Mouse (Mus musculus) limb, embryonic 12.5 days (tissue): ENCODE results near the gene Crtac1. TPM values are rescaled to one million over a fixed set of nuclear protein-coding genes. Genes with fewer than 3 reads are reported as not detected.

ENCODE experiments used
- ATAC-seq: fragments of 200-750 bp; cut with Nextera tagmentation; 2 replicates; pipeline ENCODE4 v1.8.0; 2017; ENCODE audit warnings: low read depth, moderate TSS enrichment; ENCODE audit not compliant: insufficient number of reproducible peaks, insufficient read depth, low FRiP score, low TSS enrichment
- H3K27ac ChIP-seq: fragments of 300-500 bp; sonication (generic); 2 replicates; pipeline ENCODE4 v1.5.1; 2016; ENCODE audit warnings: mild to moderate bottlenecking, moderate library complexity
- H3K27me3 ChIP-seq: fragments of 300-500 bp; sonication (generic); 2 replicates; pipeline ENCODE4 v1.6.1; 2016; ENCODE audit warnings: mild to moderate bottlenecking, moderate library complexity
- H3K36me3 ChIP-seq: fragments of 300-500 bp; sonication (generic); 2 replicates; pipeline ENCODE4 v1.6.1; 2016; ENCODE audit warnings: mild to moderate bottlenecking, moderate library complexity
- H3K4me1 ChIP-seq: fragments of 300-500 bp; sonication (generic); replicated peaks from 2 replicates; pipeline ENCODE4 v1.6.1; 2016
- H3K4me2 ChIP-seq: fragments of 300-500 bp; sonication (generic); 2 replicates; pipeline ENCODE4 v1.6.1; 2016; ENCODE audit warnings: mild to moderate bottlenecking, moderate library complexity
- H3K4me3 ChIP-seq: fragments of 300-500 bp; sonication (generic); replicated peaks from 2 replicates; pipeline ENCODE4 v1.5.1; 2016; ENCODE audit warnings: mild to moderate bottlenecking
- H3K9ac ChIP-seq: fragments of 300-500 bp; sonication (generic); replicated peaks from 2 replicates; pipeline ENCODE4 v1.6.1; 2016; ENCODE audit warnings: mild to moderate bottlenecking, moderate library complexity
- H3K9me3 ChIP-seq: fragments of 300-500 bp; sonication (generic); 2 replicates; pipeline ENCODE4 v1.6.1; 2016; ENCODE audit warnings: mild to moderate bottlenecking, moderate library complexity
- WGBS: fragments of 180-500 bp; shearing (Covaris S2); methylation state at CpG from one replicate; pipeline ENCODE4 v1.1.7; 2016; 5-methylcytosine and 5-hydroxymethylcytosine counted together
- polyA plus RNA-seq: library from polyadenylated mRNA; unstranded; fragments of >200 nt; fragmentation: Nextera tagmentation; extraction: Ambion mirVana; gene quantifications from 2 replicates; pipeline ENCODE4 v1.2.1, GENCODE M21; 2016

The Crtac1 gene
- polyA plus RNA-seq, 1 experiment from 2014 or later: 3.5 TPM

GRCm38 (mm10) chr19:42448539-42448938 is 17.0 kb upstream of the Crtac1 start:
- Histone ChIP-seq H3K36me3 (no peaks in the 10 kb centered on the region), H3K4me2 (no peak overlapping the region), H3K27ac (no peak overlapping the region), H3K4me3 (no peak overlapping the region), H3K9ac (no peak overlapping the region), H3K4me1 (no peaks in the 10 kb centered on the region), H3K27me3 (no peaks in the 10 kb centered on the region), H3K9me3 (no peaks in the 10 kb centered on the region)
- WGBS: 90% methylated on average over 10 of the region's 10 CpGs
- ATAC-seq: no peak

DNA sequence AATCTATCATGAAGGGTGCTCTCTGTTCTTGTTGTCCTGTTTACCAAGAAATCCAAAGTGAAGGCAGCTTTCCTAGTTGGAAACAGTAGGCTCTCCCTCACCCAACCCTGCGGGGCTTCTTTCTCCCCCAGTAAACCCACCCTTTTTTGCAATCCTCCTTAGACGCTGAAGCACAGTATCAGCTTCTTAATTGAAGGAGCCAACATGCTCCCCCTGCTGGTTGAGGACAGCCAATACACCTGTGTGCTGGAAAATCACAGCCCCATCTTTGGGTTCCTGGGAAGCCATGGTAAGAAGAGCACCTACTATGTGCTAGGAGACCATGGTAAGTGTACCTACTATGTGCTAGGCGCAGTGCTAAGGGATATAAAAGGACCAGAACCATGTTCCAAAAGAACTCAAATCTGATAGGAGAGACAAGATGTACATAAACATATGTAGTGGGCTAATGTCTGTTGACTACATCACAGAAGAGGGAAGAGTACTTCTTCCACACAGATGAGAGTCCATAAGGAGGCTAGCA is 12.4 kb upstream of the Crtac1 start:
- H3K27ac ChIP-seq: no peak overlapping the region
- no peak for ATAC-seq

GRCm38 (mm10) chr19:42443266-42443665 is 11.7 kb upstream of the Crtac1 start:
- Histone ChIP-seq H3K27ac (no peak overlapping the region), H3K9me3 (no peaks in the 10 kb centered on the region), H3K27me3 (no peaks in the 10 kb centered on the region; the same call in 1 of the 2 replicates), H3K4me3 (no peak overlapping the region), H3K36me3 (no peaks in the 10 kb centered on the region), H3K9ac (no peak overlapping the region), H3K4me1 (peaks cover 16% of the 10 kb centered on the region; the same call in 1 of the 2 replicates), H3K4me2 (no peak overlapping the region)
- no peak for ATAC-seq
- 70% methylated on average over 4 of the region's 4 CpGs for WGBS

More for the DNA sequence above, 12.4 kb upstream of the Crtac1 start:
- H3K9ac ChIP-seq: no peak overlapping the region
- H3K9me3 ChIP-seq: no peaks in the 10 kb centered on the region
- 16% methylated on average over 3 of the region's 3 CpGs for WGBS
- no peaks in the 10 kb centered on the region for H3K36me3 ChIP-seq
- no peaks in the 10 kb centered on the region; the same call in 1 of the 2 replicates for H3K27me3 ChIP-seq
- H3K4me2 ChIP-seq: no peak overlapping the region
- no peak overlapping the region for H3K4me3 ChIP-seq
- peaks cover 16% of the 10 kb centered on the region; the same call in 1 of the 2 replicates for H3K4me1 ChIP-seq

GRCm38 (mm10) chr19:42442246-42443197 is 10.9 kb upstream of the Crtac1 start:
- Histone ChIP-seq H3K9me3 (no peaks in the 10 kb centered on the region), H3K27ac (no peak overlapping the region), H3K4me1 (peaks cover 16% of the 10 kb centered on the region; the same call in 1 of the 2 replicates), H3K4me3 (no peak overlapping the region), H3K9ac (0 out of 2 replicates have a peak overlapping the region, but pooled peaks have one; percentile 1), H3K36me3 (no peaks in the 10 kb centered on the region), H3K27me3 (peaks cover 3% of the 10 kb centered on the region; the same call in 1 of the 2 replicates), H3K4me2 (no peak overlapping the region)
- 31% methylated on average over 8 of the region's 8 CpGs for WGBS
- ATAC-seq: no peak

GRCm38 (mm10) chr19:42440089-42440488 is 8.5 kb upstream of the Crtac1 start:
- Histone ChIP-seq H3K36me3 (no peaks in the 10 kb centered on the region), H3K4me1 (peaks cover 16% of the 10 kb centered on the region; the same call in 1 of the 2 replicates), H3K27ac (no peak overlapping the region), H3K27me3 (peaks cover 14% of the 10 kb centered on the region), H3K4me2 (no peak overlapping the region), H3K4me3 (no peak overlapping the region), H3K9ac (no peak overlapping the region), H3K9me3 (no peaks in the 10 kb centered on the region)
- 27% methylated on average over 3 of the region's 3 CpGs for WGBS
- ATAC-seq: no peak

DNA sequence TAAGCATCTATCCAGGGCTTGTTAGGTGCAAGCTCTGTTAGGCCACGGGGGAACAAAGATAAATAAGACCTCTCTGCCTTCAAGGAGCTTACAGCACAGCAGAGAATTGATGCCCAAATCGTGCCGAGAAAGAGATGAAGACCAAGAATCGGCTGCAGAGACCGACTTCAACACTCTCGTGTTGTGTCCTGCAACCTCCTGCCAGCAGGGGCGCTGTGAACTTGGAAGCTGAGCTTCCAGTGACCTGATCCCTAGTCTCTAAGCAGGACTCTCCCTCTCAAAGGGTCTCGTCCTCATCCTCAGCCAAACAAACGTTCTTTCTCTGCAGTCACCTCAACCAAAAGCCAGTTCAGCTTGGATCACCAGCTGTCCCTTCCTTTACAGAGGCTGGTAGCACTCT is 7.8 kb upstream of the Crtac1 start:
- Histone ChIP-seq H3K36me3 (no peaks in the 10 kb centered on the region), H3K4me2 (no peak overlapping the region), H3K9me3 (no peaks in the 10 kb centered on the region), H3K4me1 (peaks cover 16% of the 10 kb centered on the region; the same call in 1 of the 2 replicates), H3K4me3 (no peak overlapping the region), H3K27ac (no peak overlapping the region), H3K9ac (no peak overlapping the region), H3K27me3 (peaks cover 22% of the 10 kb centered on the region)
- WGBS: 76% methylated on average over 9 of the region's 9 CpGs
- ATAC-seq: no peak

DNA sequence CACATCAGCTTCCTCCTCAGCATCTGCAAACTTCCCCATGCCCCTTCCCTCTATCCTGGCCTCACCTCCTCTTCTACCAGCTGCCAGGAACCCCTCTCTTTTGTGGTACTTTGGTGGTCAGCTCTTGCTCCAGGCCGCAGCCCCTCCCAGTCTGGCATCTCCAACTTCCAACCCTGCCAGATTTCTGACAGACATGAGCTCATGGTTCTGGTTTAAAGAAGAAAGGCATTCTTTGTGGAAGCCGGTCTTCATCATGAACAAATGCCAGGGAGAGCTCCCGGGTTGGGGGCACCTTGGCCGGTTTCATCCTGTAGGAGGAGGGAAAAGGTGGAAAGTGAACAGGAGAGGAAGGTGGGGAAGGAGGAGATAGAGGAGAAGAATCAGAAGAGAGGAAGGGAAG is 4.0 kb upstream of the Crtac1 start:
- ATAC-seq: no peak
- Histone ChIP-seq H3K4me2 (no peak overlapping the region), H3K9ac (no peak overlapping the region), H3K9me3 (no peaks in the 10 kb centered on the region), H3K36me3 (no peaks in the 10 kb centered on the region), H3K4me1 (peaks cover 13% of the 10 kb centered on the region), H3K27ac (no peak overlapping the region), H3K4me3 (no peak overlapping the region), H3K27me3 (peaks cover 59% of the 10 kb centered on the region)
- WGBS: 66% methylated on average over 4 of the region's 4 CpGs

GRCm38 (mm10) chr19:42432761-42433160 is 1.2 kb upstream of the Crtac1 start:
- Histone ChIP-seq H3K4me1 (peaks cover 13% of the 10 kb centered on the region), H3K36me3 (no peaks in the 10 kb centered on the region), H3K4me2 (peak overlapping the region; percentile 95), H3K9ac (no peak overlapping the region), H3K27ac (no peak overlapping the region), H3K27me3 (peaks cover 72% of the 10 kb centered on the region), H3K4me3 (peak overlapping the region; percentile 64), H3K9me3 (no peaks in the 10 kb centered on the region)
- 48% methylated on average over 8 of the region's 8 CpGs for WGBS
- no peak for ATAC-seq

DNA sequence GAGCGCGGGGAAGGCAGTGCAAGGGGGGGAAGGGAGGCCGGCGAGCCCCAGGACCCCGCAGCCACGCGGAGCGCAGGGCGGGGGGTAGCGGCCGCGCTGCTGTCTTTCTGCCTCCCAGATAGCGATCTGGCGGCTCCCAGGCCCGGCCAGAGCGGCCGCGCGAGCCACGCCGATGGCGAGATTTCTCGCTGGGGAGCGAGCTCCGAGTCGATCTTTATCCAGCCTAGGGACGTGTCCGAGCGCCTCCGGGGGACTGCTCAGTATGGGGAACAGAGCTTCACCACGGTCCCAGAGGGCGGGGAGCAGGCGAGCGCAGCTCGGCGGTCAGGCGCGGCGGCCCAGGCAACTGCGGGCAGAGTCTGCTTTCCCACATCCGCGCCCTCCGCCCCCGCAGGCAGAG is 608 bp upstream of the Crtac1 start:
- H3K9me3 ChIP-seq: no peaks in the 10 kb centered on the region
- H3K27ac ChIP-seq: no peak overlapping the region
- WGBS: 3% methylated on average over 40 of the region's 44 CpGs
- H3K9ac ChIP-seq: peak overlapping the region; percentile 66
- peaks cover 13% of the 10 kb centered on the region for H3K4me1 ChIP-seq
- ATAC-seq: peak; percentile 57
- peak overlapping the region; percentile 64 for H3K4me3 ChIP-seq
- H3K4me2 ChIP-seq: peak overlapping the region; percentile 95
- H3K27me3 ChIP-seq: peaks cover 74% of the 10 kb centered on the region
- no peaks in the 10 kb centered on the region for H3K36me3 ChIP-seq

GRCm38 (mm10) chr19:42430981-42431380 is 602 bp downstream of the Crtac1 start:
- Histone ChIP-seq H3K27ac (no peak overlapping the region), H3K9me3 (no peaks in the 10 kb centered on the region), H3K9ac (no peak overlapping the region), H3K27me3 (peaks cover 76% of the 10 kb centered on the region), H3K4me3 (peak overlapping the region; percentile 64), H3K4me1 (peaks cover 13% of the 10 kb centered on the region), H3K4me2 (peak overlapping the region; percentile 95), H3K36me3 (no peaks in the 10 kb centered on the region)
- no peak for ATAC-seq
- 4% methylated on average over 19 of the region's 19 CpGs for WGBS

- no peak for ATAC-seq
- 16% methylated on average over 3 of the region's 3 CpGs for WGBS
- no peak overlapping the region for H3K9ac ChIP-seq
- H3K4me1 ChIP-seq: peaks cover 13% of the 10 kb centered on the region
- H3K36me3 ChIP-seq: no peaks in the 10 kb centered on the region
- H3K27ac ChIP-seq: no peak overlapping the region
- H3K9me3 ChIP-seq: no peaks in the 10 kb centered on the region
- no peak overlapping the region for H3K4me2 ChIP-seq
- H3K4me3 ChIP-seq: no peak overlapping the region
- peaks cover 60% of the 10 kb centered on the region for H3K27me3 ChIP-seq
Observed at GRCm38 (mm10) chr19:42429410-42429809, 2.2 kb downstream of the Crtac1 start.
